Mouse (Mus musculus) ES-Bruce4 (cell line): ENCODE measurements around the gene Slc6a12. TPM values are rescaled to one million over a fixed set of nuclear protein-coding genes. Genes with fewer than 3 reads are reported as not detected.

Experiments used
- H3K27ac ChIP-seq: 2 replicates; pipeline ENCODE4 v1.5.1; 2012; ENCODE audit warnings: low read length, inconsistent platforms; ENCODE audit not compliant: insufficient read depth
- H3K27me3 ChIP-seq: 2 replicates; pipeline ENCODE4 v1.6.1; 2012; ENCODE audit warnings: mild to moderate bottlenecking, low read length, inconsistent platforms; ENCODE audit not compliant: control insufficient read depth, poor library complexity, insufficient read depth, severe bottlenecking
- H3K36me3 ChIP-seq: 2 replicates; pipeline ENCODE4 v1.6.1; 2012; ENCODE audit warnings: inconsistent platforms, mild to moderate bottlenecking, low read length, moderate library complexity; ENCODE audit not compliant: control insufficient read depth, poor library complexity, insufficient read depth, severe bottlenecking
- H3K4me1 ChIP-seq: one replicate; pipeline ENCODE4 v1.8.1; 2011; ENCODE audit warnings: low read length; ENCODE audit not compliant: control insufficient read depth, insufficient read depth
- H3K4me3 ChIP-seq: 2 replicates; pipeline ENCODE4 v1.5.1; 2011; ENCODE audit warnings: low read depth, mild to moderate bottlenecking, low read length
- H3K9ac ChIP-seq: 2 replicates; pipeline ENCODE4 v1.6.1; 2012; ENCODE audit warnings: low read depth, mild to moderate bottlenecking, inconsistent platforms; ENCODE audit not compliant: poor library complexity, severe bottlenecking
- H3K9me3 ChIP-seq: replicated peaks from 2 replicates; pipeline ENCODE4 v1.6.1; 2012; ENCODE audit warnings: mild to moderate bottlenecking, low read length, inconsistent platforms; ENCODE audit not compliant: control insufficient read depth, poor library complexity, insufficient read depth, severe bottlenecking
- CTCF ChIP-seq: IDR thresholded peaks from one replicate; pipeline ENCODE4 v1.8.1; 2011; ENCODE audit warnings: low read depth, low read length
- EP300 ChIP-seq: IDR thresholded peaks from 2 replicates; pipeline ENCODE4 v1.6.1; 2011; ENCODE audit warnings: low read depth, low read length; ENCODE audit not compliant: insufficient read depth
- POLR2A ChIP-seq: IDR thresholded peaks from one replicate; pipeline ENCODE4 v1.8.1; 2011; ENCODE audit warnings: low read length; ENCODE audit not compliant: insufficient read depth
- polyA plus RNA-seq: library from polyadenylated mRNA; stranded (reverse); fragments of >200 nt; gene quantifications from 2 replicates; pipeline ENCODE4 v1.2.4, GENCODE M21; 2011; ENCODE audit warnings: low read depth; ENCODE audit not compliant: missing spikeins, insufficient read depth, insufficient read length

The Slc6a12 gene
- polyA plus RNA-seq, 1 experiment: 1.2 TPM

GRCm38 (mm10) chr6:121371197-121371980, 28.5 kb downstream of the Slc6a12 start:
- Histone ChIP-seq H3K27ac (no peak overlapping the region), H3K9ac (no peak overlapping the region), H3K36me3 (no peaks in the 10 kb centered on the region), H3K4me1 (no peaks in the 10 kb centered on the region), H3K27me3 (no peaks in the 10 kb centered on the region), H3K4me3 (no peak overlapping the region), H3K9me3 (no peaks in the 10 kb centered on the region)
- TF ChIP-seq POLR2A (no peak), EP300 (no peak), CTCF (no peak)

- TF ChIP-seq CTCF (no peak), POLR2A (no peak), EP300 (no peak)
- Histone ChIP-seq H3K27ac (no peak overlapping the region), H3K9ac (no peak overlapping the region), H3K4me1 (no peaks in the 10 kb centered on the region), H3K27me3 (no peaks in the 10 kb centered on the region), H3K4me3 (no peak overlapping the region), H3K9me3 (no peaks in the 10 kb centered on the region), H3K36me3 (no peaks in the 10 kb centered on the region)
Measured at GRCm38 (mm10) chr6:121376159-121376558, 33.3 kb downstream of the Slc6a12 start.

GRCm38 (mm10) chr6:121378256-121378655, 35.4 kb downstream of the Slc6a12 start:
- Histone ChIP-seq H3K9me3 (no peaks in the 10 kb centered on the region), H3K36me3 (no peaks in the 10 kb centered on the region), H3K4me1 (no peaks in the 10 kb centered on the region), H3K27ac (no peak overlapping the region), H3K27me3 (no peaks in the 10 kb centered on the region), H3K9ac (no peak overlapping the region), H3K4me3 (no peak overlapping the region)
- no peak for TF ChIP-seq POLR2A

GRCm38 (mm10) chr6:121380576-121380975, 37.7 kb downstream of the Slc6a12 start:
- TF ChIP-seq CTCF (no peak), EP300 (no peak)
- Histone ChIP-seq H3K9me3 (no peaks in the 10 kb centered on the region), H3K4me1 (no peaks in the 10 kb centered on the region), H3K36me3 (no peaks in the 10 kb centered on the region), H3K27ac (no peak overlapping the region), H3K9ac (no peak overlapping the region), H3K27me3 (no peaks in the 10 kb centered on the region), H3K4me3 (no peak overlapping the region)

- H3K4me1 ChIP-seq: no peaks in the 10 kb centered on the region
- no peaks in the 10 kb centered on the region for H3K27me3 ChIP-seq
- no peak overlapping the region for H3K4me3 ChIP-seq
Measured at GRCm38 (mm10) chr6:121382071-121382470, 39.2 kb downstream of the Slc6a12 start.

GRCm38 (mm10) chr6:121385397-121385796, 42.5 kb downstream of the Slc6a12 start:
- TF ChIP-seq EP300: no peak
- TF ChIP-seq POLR2A: no peak
- no peak for TF ChIP-seq CTCF
- no peaks in the 10 kb centered on the region for H3K27me3 ChIP-seq

More at GRCm38 (mm10) chr6:121382071-121382470, 39.2 kb downstream of the Slc6a12 start:
- H3K9me3 ChIP-seq: no peaks in the 10 kb centered on the region
- no peaks in the 10 kb centered on the region for H3K36me3 ChIP-seq
- no peak for TF ChIP-seq EP300
- TF ChIP-seq POLR2A: no peak
- no peak for TF ChIP-seq CTCF
- H3K9ac ChIP-seq: no peak overlapping the region
- no peak overlapping the region for H3K27ac ChIP-seq

More at GRCm38 (mm10) chr6:121385397-121385796, 42.5 kb downstream of the Slc6a12 start:
- Histone ChIP-seq H3K4me3 (no peak overlapping the region), H3K4me1 (no peaks in the 10 kb centered on the region), H3K9ac (no peak overlapping the region), H3K36me3 (no peaks in the 10 kb centered on the region), H3K9me3 (no peaks in the 10 kb centered on the region), H3K27ac (no peak overlapping the region)
